Mouse (Mus musculus) thymus, adult 18-20 months (tissue): ENCODE measurements around the gene 4933407L21Rik.

Experiments
- DNase-seq, 2 experiments: peaks; one replicate each; pipeline ENCODE4 v3.0.0; 2022; ENCODE audit warnings: mixed read lengths in 2 of 2

The 4933407L21Rik gene

DNA sequence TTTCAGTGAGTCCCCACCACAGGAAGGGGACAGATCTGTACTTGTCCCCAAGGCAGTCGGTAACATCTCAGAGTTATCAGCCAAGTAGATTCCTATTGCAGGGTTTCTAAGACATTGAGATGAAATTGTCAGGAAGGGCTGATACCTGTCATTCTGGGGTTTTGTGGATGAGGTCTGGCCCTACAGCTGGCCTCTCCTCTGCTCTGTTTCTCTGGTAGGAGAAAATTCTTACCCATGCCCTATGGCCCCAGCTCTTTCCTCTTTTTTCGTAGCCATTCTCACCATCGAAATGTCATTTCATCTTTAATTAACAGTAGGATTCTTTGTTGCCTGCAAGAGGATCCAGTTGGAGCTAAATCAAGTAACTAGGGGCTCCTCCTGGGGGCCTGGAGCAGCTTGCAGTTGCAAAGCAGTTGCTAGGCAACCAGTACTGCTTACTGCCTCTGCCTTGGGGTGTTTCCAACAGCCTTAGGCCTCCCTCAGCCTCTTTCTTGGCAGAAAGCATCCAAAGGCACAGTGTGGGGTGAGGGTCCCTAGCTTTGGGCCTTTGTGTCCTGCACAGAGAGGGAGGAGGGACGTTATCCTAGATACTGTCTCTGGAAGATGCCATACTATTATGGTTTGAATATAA lies at the start of gene 4933407L21Rik:
4933407L21Rik (plus strand) TSS at position 427 of the 631 bp plus-strand sequence.
- no peak for DNase-seq

DNA sequence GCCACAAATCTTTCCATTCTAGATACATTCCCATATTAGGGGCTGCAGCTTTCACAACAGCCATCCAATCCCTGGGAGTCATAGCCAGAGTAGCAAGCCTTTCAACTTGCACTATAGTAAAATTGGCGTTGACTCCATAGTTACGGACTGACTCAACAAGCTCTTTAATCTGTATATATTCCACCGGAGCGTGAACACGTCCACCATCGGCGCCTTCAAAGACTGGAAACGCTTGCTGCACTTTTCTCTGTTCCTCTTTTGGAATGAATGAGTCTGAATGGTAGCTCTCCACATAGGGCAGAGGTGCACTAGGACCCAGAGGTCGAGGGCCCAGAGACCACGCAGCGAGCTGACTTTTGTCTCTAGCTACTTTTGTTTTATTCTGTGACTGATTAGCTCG lies 46.3 kb upstream of the 4933407L21Rik start:
- DNase-seq: no peak

DNA sequence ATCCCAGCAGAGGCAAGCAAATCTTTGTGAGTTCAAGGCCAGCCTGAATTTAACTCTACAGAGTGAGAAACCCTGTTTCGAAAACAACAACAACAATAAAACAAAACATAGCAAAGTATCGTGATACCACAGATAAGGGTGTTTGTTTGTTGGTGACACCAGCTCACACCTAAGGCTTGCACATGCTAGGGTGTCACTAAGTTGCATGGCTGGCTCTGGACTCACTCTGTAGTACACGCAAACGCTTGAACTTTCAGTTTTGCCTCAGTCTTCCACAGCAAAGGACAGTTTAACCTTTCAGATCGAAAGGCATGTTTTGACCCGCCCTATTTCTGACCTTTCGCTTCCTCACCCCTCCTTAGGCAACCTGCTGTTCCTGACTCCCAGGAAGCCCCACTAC lies 41.1 kb upstream of the 4933407L21Rik start:
- DNase-seq: no peak

DNA sequence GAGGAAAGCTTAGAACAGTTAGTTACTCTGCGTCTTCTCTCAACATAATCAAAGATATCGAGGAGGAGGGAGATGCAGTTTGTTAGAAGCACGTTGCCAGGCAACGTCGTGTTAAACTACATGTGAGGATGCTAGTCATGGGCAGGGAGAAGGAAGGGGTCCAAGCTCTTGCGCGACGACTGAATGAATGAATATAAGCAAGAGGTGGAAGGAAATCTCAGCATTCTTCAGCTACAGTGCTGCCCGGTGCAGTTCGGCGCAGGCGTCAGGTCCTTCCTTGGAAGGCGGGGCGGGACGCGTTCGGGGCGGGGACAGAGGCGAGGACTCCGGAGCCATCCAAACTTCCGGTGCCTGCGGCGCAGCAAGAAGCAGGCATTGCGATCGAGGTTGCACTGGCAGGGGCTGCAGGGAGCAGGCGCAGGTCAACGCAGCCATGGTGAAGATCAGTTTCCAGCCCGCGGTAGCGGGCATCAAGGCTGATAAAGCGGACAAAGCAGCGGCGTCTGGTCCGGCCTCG lies 34.0 kb upstream of the 4933407L21Rik start, which contains the start of gene Itm2c:
Itm2c (plus strand) TSS at position 51 of the 517 bp plus-strand sequence.
- DNase-seq: peak; percentile 76 to 79

DNA sequence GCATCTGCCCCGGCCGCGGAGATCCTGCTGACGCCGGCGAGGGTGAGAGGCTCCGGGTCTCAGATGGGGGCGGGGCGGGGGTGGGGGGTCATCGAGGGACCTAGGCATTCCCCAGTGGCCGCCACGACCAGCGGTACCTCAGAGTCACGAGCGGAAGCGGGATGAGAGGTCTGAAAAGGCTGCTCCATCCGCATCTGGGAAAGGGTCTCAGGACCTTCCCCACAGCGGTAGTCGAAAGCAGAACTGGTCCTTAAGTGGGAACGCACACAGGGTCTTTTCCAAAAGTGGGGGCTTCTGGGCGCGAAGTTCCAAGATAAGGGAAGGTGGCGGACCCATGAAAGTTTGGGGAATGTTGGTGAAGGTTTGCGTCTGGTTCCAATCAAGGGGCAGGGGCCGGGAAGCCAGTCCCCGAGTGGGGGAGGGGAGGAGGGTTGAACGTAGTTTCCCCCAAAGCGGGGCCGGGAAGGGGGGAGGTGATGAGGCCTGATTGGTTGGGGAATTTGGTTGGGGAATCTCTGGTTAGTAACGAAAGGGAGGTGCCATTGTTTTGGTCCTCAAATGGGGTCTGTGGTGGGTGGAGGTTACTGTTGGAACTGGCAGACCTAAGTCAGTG lies 33.4 kb upstream of the 4933407L21Rik start:
- peak; percentile 19 to 43 for DNase-seq

DNA sequence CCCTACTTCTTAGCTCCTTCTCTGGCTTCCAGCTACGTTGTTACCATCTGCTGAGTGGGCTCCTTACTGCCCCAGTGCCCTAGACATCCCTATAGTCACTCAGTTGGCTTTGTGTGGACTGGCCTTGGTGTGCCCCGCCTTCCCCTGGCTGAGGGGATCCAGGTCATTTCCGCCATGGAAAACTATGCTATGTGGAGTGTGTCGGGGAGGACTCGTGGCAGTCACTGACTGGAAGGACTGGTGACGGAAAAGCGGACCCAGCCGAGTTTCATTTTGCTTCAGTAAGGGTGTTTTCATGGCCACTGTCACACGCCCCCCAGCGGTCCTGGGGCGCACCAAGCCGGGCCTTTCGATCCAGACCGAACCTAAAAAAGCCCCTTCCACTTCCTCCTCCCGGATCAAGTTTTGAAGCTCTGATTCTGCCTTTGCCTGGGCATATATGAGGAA lies 32.9 kb upstream of the 4933407L21Rik start:
- DNase-seq: peak; percentile 26 to 43

DNA sequence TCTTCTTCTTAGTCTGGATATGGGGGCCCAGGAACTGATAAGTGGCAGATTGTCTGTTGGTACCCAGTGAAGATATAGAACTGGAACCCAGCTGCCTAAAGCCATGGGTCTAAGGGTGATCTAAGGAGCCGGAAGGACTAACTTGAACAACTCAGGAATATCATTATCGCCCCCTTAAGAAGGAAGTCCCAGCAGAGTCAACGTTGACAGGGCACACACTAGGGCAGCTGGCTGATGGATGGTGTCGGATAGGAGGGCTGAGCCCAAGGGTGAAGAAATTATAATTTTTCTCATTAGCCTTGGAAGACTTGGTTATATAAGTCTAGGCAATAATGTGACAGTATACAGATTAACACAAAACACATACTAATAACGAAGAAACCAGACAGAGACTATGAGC lies 32.2 kb upstream of the 4933407L21Rik start:
- no peak for DNase-seq

DNA sequence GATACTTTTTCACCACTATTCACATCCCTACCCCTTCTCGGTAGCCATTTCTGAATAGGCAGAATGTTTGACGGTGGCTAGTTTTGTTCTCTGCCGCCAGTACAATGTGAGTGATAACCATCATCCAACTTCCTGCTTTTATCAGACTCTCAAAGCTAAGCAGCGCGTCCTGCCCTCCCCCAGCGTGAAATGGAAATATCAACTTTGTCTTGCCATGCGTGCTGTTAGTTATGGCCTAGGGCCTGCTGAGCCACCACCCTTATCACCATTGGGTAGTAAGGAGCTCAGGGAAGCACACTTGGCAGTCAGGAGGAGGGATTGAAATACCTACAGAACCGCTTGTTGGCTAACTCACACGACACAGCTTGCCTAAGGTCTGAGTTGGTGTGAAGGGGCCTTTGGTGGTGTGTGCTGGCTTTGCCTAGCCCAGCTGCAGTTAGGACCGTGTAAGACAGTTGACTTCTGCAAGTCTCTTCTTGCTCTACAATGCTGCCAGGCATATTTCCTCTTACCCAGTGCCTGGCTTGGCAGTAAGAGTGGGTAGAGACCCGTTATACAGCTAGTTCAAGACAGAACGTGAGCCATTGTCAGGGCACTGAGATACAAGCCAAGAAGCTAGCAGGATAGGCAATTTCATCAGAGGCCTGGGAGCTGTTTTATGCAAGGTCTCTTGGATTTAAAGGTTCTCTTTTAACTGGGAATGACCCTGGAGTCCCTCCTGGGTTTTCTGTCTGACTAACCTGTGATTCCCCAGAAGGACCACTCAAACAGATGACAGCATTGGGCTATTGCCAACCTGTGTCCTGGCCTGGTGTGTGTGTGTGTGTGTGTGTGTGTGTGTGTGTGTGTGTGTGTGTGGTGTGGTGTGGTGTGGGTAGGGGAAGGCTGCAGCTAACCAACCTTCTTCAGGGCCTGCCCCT lies 31.2 kb upstream of the 4933407L21Rik start:
- no peak for DNase-seq

DNA sequence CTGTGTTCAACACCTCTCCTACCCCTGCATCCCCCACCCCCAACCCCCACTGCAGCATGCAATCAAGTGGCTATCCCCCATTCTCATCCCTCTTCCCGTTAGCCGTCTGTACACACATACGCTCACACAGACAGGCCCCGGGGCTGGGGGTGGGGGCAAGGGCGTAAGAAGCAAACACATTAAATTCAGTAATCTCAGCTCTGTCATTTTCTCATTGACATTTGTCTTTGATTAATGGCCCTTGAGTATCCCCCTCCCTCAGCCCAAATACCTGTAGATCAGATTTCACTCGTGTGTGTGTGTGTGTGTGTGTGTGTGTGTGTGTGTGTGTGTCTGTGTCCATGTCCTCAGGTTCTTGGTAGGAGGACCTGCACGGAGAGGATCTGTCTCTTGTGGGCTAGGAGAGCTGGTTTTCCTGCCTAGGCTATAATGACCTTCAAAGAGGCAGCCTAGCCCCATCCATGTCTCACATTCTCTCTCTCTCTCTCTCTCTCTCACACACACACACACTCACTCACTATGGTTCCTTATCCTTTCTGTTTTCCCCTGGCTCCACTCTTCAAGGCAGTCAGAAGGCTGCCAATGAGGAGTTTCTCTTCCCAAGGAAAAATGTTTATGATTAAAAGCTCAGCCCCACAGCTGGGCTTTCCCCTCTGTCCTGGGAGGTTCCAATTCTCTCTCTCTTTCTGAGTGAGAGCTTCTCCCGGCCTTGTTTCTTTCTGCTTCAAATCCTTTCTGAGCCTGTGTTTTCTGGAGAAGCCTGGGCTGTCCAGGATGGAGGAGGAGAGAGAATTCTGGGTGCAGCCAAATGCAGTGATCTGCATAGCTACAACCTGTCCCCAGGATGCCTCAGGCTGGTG lies 30.2 kb upstream of the 4933407L21Rik start:
- DNase-seq: no peak

DNA sequence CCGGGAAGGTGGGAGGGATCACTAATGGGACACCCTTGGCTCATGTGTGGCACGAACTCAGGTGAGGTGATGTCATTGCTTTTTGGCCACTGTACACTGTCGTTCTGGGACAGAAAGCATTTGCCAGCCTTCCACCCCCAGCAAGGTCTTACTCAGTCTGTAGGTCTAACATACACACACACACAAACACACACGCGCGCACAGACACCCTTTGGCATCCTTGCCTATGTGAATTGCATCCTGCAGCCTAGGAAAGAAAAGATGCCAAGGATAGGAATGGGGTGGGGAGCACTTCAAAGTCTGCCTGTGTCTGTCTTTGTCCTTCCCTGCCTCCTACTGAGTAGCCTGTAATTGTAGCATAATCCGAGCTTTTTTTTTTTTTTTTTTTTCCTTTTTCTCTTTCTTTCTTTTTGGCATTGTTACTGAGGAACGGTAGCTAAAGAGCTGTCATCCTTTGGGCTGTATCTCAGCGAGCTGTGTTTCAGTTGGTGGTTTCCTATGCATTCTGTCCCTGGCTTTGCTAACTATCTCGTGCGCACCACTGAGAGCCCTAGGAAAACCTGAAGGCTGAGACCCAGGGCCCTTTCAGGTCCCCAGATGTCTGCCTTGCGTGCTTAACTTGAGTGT lies 29.4 kb upstream of the 4933407L21Rik start:
- no peak for DNase-seq

DNA sequence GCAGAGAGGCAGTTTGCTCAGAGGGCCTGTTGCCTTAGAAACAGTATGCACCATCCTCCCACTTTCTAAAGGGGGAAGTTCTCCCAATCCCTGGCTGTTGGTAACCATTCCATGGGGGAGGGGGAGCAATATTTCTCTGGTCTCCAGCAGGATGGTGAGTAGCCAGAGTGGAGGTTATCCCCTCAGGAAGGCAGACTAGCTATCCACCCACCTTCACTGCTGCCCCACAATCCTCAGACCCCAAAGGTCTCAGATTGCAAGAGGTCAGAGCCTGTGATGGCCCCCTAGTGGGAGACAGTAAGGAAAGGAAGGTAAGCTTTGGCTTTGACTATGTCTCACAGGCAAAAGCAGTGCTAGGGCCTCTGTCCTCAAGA lies 28.9 kb upstream of the 4933407L21Rik start:
- DNase-seq: no peak

DNA sequence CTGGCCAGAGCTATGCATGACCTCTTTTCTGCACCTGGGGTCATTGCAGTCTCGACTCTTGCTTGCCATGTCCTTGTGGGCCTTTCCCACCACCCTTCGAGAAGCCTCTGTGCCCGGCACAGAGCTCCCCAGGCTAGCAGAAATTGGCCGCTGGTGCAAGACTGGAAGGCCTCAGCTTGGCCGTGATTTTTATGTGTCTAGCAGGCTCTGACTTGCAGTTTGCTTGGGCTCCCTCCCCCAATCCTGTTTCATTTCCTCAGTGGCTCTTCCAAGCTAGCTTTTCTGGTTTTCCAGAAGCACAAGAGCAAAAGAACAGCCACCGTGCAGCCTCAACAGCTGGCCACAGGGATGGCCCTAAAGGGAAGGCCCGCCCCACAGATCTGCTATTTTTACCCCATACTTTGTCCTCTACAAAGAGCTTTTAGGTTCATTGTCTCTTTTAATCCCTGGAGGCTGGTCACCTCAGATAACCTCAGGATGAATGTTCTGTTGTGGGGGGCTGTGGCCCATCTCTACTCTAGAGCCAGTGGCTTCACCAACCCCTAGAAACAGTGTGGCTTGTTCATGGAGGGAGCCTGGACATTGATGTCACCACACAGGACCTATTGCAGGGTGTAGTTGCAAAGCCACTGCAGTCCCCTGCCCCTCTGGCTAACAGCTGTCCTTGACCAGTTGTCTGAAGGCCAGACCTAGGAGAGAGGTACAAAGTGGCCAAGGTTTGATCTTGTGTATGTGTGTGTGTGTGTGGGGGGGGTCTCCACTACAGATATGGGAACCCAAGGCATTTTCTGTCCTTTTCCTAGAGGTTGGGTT lies 27.6 kb upstream of the 4933407L21Rik start:
- DNase-seq: no peak

DNA sequence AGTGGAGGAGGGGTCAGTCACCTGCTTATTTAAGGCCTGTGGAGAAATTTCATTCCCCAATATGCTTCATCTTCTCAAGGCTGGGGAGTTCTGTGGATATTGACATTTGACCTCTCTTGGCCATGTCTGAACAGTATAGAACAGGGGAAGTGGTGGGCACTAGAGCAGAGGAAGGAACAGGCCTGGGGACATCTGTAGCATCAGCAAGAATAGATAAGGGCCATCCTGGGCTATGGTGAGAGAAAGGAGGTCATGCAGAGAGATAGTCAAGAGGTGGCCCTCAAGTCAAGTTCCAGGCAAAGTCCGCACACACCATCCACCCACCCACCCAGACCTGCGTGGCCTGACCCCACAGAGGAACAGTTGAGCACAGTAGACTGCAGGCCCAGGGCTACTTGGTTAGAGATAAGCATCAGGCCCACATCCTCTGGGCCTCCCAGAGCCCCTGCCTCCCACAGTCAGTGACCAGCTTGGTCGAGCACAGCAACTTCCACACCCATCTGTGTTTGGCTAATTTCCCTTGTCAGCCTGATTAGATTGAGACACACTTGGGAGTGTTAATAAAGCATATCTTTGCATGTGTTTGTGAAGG lies 26.7 kb upstream of the 4933407L21Rik start:
- DNase-seq: no peak

DNA sequence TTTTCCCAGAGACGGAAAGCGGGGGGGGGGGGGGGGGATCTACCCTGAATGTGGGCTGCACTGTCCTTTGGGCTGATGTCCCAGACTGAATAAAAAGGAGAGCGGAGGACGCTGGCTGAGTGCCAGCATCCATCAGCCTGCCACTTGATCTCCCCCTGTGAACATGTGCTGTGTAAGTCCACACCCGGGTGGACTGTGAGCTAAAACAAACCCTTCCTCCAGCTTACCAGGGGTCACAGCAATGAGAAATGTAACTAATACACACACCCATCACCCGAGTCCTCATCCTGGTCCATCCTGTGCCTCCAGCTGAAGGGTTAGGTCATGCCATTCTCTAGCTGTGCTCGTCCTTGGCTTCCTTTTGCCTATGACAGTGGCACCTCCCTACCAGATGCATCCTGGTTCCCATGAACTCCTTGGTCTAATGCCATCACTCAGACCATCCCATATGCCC lies 26.1 kb upstream of the 4933407L21Rik start:
- DNase-seq: no peak

DNA sequence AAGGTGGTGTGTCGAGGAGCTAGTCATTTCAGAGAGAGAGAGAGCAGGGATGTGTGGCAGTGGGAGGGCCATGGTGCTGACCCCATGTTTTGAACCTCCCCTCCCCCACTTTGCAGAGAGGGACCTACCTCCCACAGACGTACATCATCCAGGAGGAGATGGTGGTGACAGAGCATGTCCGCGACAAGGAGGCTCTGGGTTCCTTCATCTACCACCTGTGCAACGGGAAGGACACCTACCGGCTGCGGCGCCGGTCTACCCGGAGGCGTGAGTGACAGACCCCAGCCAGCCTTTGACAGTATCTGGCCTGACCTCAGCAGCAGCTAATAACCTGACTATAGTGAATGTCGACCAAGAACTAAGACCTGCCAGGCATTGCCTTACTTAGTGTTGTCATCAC lies 21.4 kb upstream of the 4933407L21Rik start:
- no peak for DNase-seq

DNA sequence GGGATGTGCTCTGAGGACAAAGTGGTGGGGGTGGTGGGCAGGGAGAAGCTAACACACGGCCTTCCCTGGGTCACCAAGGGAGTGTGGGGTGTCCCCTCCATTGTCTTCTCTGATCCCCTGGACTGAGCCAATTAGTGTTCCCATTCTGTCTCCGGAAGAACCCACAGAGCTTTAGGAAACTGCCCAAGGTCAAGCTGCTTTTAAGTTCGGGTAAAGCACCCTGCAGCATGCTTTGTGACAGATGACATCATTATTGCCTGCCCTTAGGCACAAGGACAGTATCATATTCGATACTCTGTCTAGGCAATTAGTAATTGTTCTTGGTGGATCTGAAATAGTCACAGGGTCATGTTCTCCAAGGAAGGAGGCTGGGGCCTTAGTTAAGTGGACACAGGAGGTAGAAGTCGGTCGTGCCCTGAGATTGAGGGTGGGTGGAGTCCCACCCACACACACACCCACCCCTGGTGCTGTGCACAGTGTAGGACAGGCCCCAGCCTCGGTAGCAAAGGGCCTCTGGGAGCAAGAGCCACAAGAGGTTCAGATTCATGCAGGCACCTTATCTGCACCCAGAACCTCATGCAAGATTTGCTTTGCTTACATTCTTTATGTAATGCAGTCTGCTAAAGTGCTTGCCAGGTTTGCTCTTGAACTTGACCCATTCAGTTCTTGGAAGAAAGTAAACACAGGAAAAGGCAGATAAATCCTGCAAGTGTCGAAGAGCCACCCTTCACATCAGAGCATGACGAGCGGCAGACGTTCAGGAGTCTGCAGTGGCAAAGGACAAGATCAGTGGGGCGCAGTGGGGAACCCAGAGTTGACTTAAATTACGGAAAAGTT lies 19.3 kb upstream of the 4933407L21Rik start:
- no peak for DNase-seq

DNA sequence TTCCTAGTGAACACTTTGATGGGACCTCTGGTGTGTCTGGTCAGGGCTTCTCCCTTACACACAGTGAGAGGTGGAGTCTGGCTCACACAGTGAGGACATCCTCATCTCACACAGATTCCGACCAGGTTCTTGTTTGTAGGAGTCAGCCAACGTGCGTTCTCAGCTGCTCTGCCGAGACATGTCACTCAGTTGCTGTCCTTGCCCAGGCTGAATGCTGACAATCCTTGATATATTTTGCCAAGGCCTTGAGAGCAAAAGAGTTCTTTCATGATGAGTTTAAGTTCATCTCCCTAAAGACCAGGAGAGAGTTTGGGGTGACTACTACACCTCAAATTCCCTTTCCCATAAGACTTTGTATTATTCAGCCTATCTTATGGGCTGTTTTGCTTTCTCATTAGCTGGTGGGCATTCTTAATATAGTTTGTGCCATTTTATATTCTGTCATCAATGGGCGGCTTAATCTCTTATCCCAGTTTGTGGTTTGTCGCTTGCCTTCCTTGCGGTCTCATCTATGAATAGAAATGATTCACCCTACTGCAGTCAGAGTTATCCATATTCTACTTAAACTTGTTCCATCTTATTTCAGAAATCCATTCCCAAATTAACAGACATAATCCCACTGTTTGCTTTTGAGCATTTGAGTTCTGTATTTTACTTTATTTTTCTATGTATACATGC lies 15.1 kb upstream of the 4933407L21Rik start:
- DNase-seq: no peak

DNA sequence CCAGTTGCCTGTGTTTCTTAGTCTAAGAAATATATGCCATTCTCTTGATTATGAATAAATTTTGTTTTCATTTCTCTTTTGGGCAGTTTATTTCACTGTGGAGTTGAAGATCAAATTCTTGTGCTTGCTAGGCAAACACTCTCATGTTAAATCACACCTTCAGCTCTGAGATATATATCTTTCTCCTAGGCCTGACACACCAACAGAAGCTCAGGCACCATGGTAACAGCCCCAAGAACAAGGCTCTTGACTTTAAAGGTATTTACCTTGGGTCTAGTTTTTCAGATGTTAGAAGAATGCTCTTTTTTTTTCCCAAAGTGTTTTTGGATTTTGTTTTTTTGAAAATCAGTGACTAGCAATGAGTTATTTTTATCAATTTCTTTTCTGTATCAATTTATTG lies 12.4 kb upstream of the 4933407L21Rik start:
- no peak for DNase-seq
